Mouse (Mus musculus): ENCODE data around the gene Gm8994. TPM values are rescaled to one million over a fixed set of nuclear protein-coding genes. Genes with fewer than 3 reads are reported as not detected.

Gene Gm8994
- polyA plus RNA-seq, 2 experiments from 2014 or later = not detected

DNA sequence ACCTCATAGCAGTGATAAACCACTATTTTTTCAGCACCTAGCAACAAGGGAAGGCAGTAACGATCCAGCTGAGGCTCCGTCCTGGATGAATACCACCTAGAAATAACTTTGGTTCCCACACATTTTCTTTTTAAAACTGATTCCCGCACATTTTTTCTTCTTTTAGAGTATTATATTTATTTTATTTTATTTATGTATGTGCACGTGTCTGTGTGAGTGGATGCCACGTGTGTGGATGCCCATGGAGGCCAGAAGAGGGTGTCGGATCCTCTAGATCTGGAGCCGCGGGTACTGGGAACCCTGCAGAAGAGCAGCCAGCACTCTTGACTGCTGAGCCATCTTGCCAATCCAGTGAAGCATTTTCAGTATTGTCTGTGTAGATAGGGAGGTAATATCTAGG, 36.0 kb downstream of the Gm8994 start:
- no peak for ATAC-seq

DNA sequence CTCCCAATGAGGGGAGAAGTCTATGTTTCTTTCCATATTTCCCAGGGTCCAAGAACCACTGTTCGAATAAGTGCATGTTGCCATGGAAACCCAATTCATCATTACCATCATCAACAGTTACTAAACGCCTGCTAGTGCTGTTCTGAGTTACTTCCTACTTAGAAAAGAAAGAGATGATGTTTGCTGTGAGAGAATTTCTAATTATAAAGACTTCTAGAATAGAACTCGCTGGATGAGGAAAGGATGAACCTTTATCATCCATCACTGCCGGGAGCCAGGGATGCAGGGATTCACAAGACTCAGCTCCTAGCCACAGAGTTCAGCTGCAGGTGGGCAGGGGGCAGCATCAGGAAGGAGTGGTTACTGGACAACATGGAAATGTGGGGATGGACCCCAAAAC, 36.7 kb downstream of the Gm8994 start:
- ATAC-seq = no peak

DNA sequence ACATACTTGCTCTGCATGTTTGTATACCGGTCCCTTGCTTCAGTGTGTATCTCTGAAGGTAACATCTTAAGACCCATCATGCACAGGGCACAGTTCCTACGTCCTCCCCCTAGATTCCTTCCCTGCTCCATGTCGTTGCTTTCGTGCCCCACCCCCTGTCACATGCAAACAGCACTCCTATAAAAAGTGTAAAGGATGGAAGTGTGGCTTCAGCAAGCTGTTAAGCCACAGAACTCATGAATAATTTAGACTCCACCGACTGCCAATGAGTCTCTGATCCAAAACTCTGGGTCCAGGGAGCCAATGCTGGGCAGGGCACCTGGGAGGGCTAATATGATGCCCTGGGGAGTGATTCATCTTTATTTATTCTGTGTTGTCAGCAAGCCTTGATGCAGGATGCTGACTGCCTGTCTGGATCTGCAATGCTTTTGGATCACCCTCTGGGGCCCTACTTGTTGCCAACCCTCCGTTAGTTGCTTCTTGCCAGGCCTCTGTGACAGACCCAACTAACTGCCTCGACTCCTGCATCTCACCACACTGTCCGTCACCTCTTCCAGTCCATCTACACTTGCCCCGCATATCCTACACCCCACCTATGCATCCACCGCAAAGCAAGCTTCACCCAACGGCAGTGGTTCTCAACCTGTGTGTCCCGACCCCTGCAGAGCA, 37.2 kb downstream of the Gm8994 start:
- no peak for ATAC-seq

DNA sequence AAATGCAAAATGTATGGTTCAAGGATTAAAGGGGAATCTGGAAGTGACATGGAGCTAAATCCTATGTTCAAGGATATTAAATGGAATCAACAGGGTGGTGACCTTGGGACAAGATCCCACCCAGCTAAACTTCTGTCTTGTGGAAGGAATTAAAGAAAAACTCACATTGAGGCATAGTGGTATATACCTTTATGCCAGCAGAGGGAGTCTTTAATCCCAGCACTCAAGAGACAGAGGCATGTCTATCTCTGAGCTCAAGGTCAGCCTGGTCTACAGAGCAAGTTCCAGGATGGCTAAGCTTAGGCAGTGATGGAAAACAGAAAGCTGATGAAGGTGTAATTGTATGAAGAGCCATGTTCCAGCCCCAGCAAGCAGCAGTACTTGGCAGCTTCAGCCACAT, 48.8 kb downstream of the Gm8994 start:
- no peak for ATAC-seq

Other genes starting within 250 kb of the Gm8994 start
- gene Grin2b, start 154.0 kb upstream of the Gm8994 start, polyA plus RNA-seq (2017; shearing (Covaris generic)) = not detected
- gene E330021D16Rik, start 88.0 kb downstream of the Gm8994 start, polyA plus RNA-seq (2017; shearing (Covaris generic)) = 1 to 10 TPM; 1.1 to 1.7 TPM
- 100 to 1,000 TPM in 1 of 2 experiments, 10 to 100 TPM in 1; 96.5 to 115 TPM for gene Atf7ip, start 178.6 kb downstream of the Gm8994 start, polyA plus RNA-seq (2017; shearing (Covaris generic))

Data from CD4-positive, CD25-positive, alpha-beta regulatory T cell, adult 4 months (primary cell).